Mouse (Mus musculus) erythroblast, embryonic 14.5 days (primary cell): ENCODE results near the gene Haus4.

Experiments
- GATA1 ChIP-seq: IDR thresholded peaks from 2 replicates; pipeline ENCODE4 v1.6.1; 2012; ENCODE audit warnings: low read length, inconsistent platforms, mixed read lengths
- TAL1 ChIP-seq: IDR thresholded peaks from 3 replicates; pipeline ENCODE4 v1.6.1; 2012; ENCODE audit warnings: low read length, inconsistent platforms, mixed read lengths

- TF ChIP-seq TAL1 (no peak), GATA1 (no peak)
These were observed 42.7 kb upstream of the Haus4 start for GRCm38 (mm10) chr14:54597084-54597483.
